Mouse (Mus musculus): ENCODE data around the gene Gcn1l1. TPM values are rescaled to one million over a fixed set of nuclear protein-coding genes. Genes with fewer than 3 reads are reported as not detected.

Gcn1l1 gene
- polyA plus RNA-seq, 1 experiment: 3.0 TPM

GRCm38 (mm10) chr5:115522981-115523499, 42.0 kb upstream of the Gcn1l1 start:
- Histone ChIP-seq H3K4me3 (replicated peaks) (no peak overlapping the region), H3K4me1 (ENCODE audit: control insufficient read depth) (peaks cover 36% of the 10 kb centered on the region), H3K9me3 (ENCODE audit: control insufficient read depth, low read length) (no peaks in the 10 kb centered on the region), H3K36me3 (ENCODE audit: control insufficient read depth) (no peaks in the 10 kb centered on the region; the same call in none of the 2 replicates), H3K27me3 (ENCODE audit: control insufficient read depth) (no peaks in the 10 kb centered on the region)
- TF ChIP-seq GATA1 (IDR thresholded peaks at IDR 0.05; ENCODE audit: low read length) (no peak), TAL1 (IDR thresholded peaks at IDR 0.05; ENCODE audit: low read length) (no peak)

- Histone ChIP-seq H3K36me3 (ENCODE audit: control insufficient read depth) (no peaks in the 10 kb centered on the region; the same call in 1 of the 2 replicates), H3K4me3 (replicated peaks) (no peak overlapping the region), H3K9me3 (ENCODE audit: control insufficient read depth, low read length) (no peaks in the 10 kb centered on the region), H3K4me1 (ENCODE audit: control insufficient read depth) (peaks cover 36% of the 10 kb centered on the region), H3K27me3 (ENCODE audit: control insufficient read depth) (no peaks in the 10 kb centered on the region)
- TF ChIP-seq TAL1 (IDR thresholded peaks at IDR 0.05; ENCODE audit: low read length) (no peak), GATA1 (IDR thresholded peaks at IDR 0.05; ENCODE audit: low read length) (no peak)
Observed at GRCm38 (mm10) chr5:115523971-115524370, 41.1 kb upstream of the Gcn1l1 start.

- no peak for TF ChIP-seq GATA1 (IDR thresholded peaks at IDR 0.05; ENCODE audit: low read length)
- no peak for TF ChIP-seq TAL1 (IDR thresholded peaks at IDR 0.05; ENCODE audit: low read length)
- Histone ChIP-seq H3K9me3 (ENCODE audit: control insufficient read depth, low read length) (no peaks in the 10 kb centered on the region), H3K4me3 (replicated peaks) (no peak overlapping the region), H3K36me3 (ENCODE audit: control insufficient read depth) (no peaks in the 10 kb centered on the region), H3K27me3 (ENCODE audit: control insufficient read depth) (no peaks in the 10 kb centered on the region), H3K4me1 (ENCODE audit: control insufficient read depth) (peaks cover 33% of the 10 kb centered on the region)
Observed at GRCm38 (mm10) chr5:115524471-115524870, 40.6 kb upstream of the Gcn1l1 start.

GRCm38 (mm10) chr5:115525416-115525815, 39.6 kb upstream of the Gcn1l1 start:
- no peak overlapping the region for H3K4me3 ChIP-seq (replicated peaks)
- H3K4me1 ChIP-seq (ENCODE audit: control insufficient read depth): peaks cover 36% of the 10 kb centered on the region
- no peaks in the 10 kb centered on the region for H3K36me3 ChIP-seq (ENCODE audit: control insufficient read depth)
- TF ChIP-seq GATA1 (IDR thresholded peaks at IDR 0.05; ENCODE audit: low read length) (no peak), TAL1 (IDR thresholded peaks at IDR 0.05; ENCODE audit: low read length) (no peak)
- H3K27me3 ChIP-seq (ENCODE audit: control insufficient read depth): no peaks in the 10 kb centered on the region
- no peaks in the 10 kb centered on the region for H3K9me3 ChIP-seq (ENCODE audit: control insufficient read depth, low read length)

GRCm38 (mm10) chr5:115525943-115526342, 39.1 kb upstream of the Gcn1l1 start:
- Histone ChIP-seq H3K9me3 (ENCODE audit: control insufficient read depth, low read length) (no peaks in the 10 kb centered on the region), H3K4me1 (ENCODE audit: control insufficient read depth) (peaks cover 36% of the 10 kb centered on the region), H3K4me3 (replicated peaks) (no peak overlapping the region), H3K27me3 (ENCODE audit: control insufficient read depth) (no peaks in the 10 kb centered on the region), H3K36me3 (ENCODE audit: control insufficient read depth) (no peaks in the 10 kb centered on the region)
- no peak for TF ChIP-seq TAL1 (IDR thresholded peaks at IDR 0.05; ENCODE audit: low read length)
- TF ChIP-seq GATA1 (IDR thresholded peaks at IDR 0.05; ENCODE audit: low read length): no peak

GRCm38 (mm10) chr5:115526456-115527202, 38.4 kb upstream of the Gcn1l1 start:
- H3K9me3 ChIP-seq (ENCODE audit: control insufficient read depth, low read length): no peaks in the 10 kb centered on the region
- H3K4me1 ChIP-seq (ENCODE audit: control insufficient read depth): peaks cover 36% of the 10 kb centered on the region
- TF ChIP-seq TAL1 (IDR thresholded peaks at IDR 0.05; ENCODE audit: low read length) (no peak), GATA1 (IDR thresholded peaks at IDR 0.05; ENCODE audit: low read length) (no peak)
- no peaks in the 10 kb centered on the region for H3K36me3 ChIP-seq (ENCODE audit: control insufficient read depth)
- H3K27me3 ChIP-seq (ENCODE audit: control insufficient read depth): no peaks in the 10 kb centered on the region
- no peak overlapping the region for H3K4me3 ChIP-seq (replicated peaks)

GRCm38 (mm10) chr5:115528128-115528527, 36.9 kb upstream of the Gcn1l1 start:
- no peaks in the 10 kb centered on the region for H3K36me3 ChIP-seq (ENCODE audit: control insufficient read depth)
- no peaks in the 10 kb centered on the region for H3K27me3 ChIP-seq (ENCODE audit: control insufficient read depth)
- H3K4me1 ChIP-seq (ENCODE audit: control insufficient read depth): peaks cover 37% of the 10 kb centered on the region
- TF ChIP-seq TAL1 (IDR thresholded peaks at IDR 0.05; ENCODE audit: low read length) (no peak), GATA1 (IDR thresholded peaks at IDR 0.05; ENCODE audit: low read length) (no peak)
- no peak overlapping the region for H3K4me3 ChIP-seq (replicated peaks)
- no peaks in the 10 kb centered on the region for H3K9me3 ChIP-seq (ENCODE audit: control insufficient read depth, low read length)

GRCm38 (mm10) chr5:115529364-115529741, 35.7 kb upstream of the Gcn1l1 start:
- no peak overlapping the region for H3K4me3 ChIP-seq (replicated peaks)
- TF ChIP-seq GATA1 (IDR thresholded peaks at IDR 0.05; ENCODE audit: low read length): no peak
- TF ChIP-seq TAL1 (IDR thresholded peaks at IDR 0.05; ENCODE audit: low read length): no peak

GRCm38 (mm10) chr5:115529742-115530446, 35.2 kb upstream of the Gcn1l1 start:
- Histone ChIP-seq H3K9me3 (ENCODE audit: control insufficient read depth, low read length) (no peaks in the 10 kb centered on the region), H3K4me1 (ENCODE audit: control insufficient read depth) (peaks cover 50% of the 10 kb centered on the region), H3K4me3 (replicated peaks) (no peak overlapping the region), H3K27me3 (ENCODE audit: control insufficient read depth) (peaks cover 8% of the 10 kb centered on the region), H3K36me3 (ENCODE audit: control insufficient read depth) (no peaks in the 10 kb centered on the region)
- TF ChIP-seq GATA1 (IDR thresholded peaks at IDR 0.05; ENCODE audit: low read length) (no peak), TAL1 (IDR thresholded peaks at IDR 0.05; ENCODE audit: low read length) (no peak)

More at GRCm38 (mm10) chr5:115529364-115529741, 35.7 kb upstream of the Gcn1l1 start:
- Histone ChIP-seq H3K36me3 (ENCODE audit: control insufficient read depth) (no peaks in the 10 kb centered on the region), H3K9me3 (ENCODE audit: control insufficient read depth, low read length) (no peaks in the 10 kb centered on the region), H3K4me1 (ENCODE audit: control insufficient read depth) (peaks cover 44% of the 10 kb centered on the region), H3K27me3 (ENCODE audit: control insufficient read depth) (peaks cover 2% of the 10 kb centered on the region; the same call in 1 of the 2 replicates)

Data from erythroblast, embryonic 14.5 days (primary cell).